Mouse (Mus musculus): ENCODE measurements at regions not wholly inside any gene's neighbourhood (a gene's known extent, or its start where the extent isn't known, plus 50 kb on each side); places are given as distances from the start of the nearest gene placed in this dataset.

- TF ChIP-seq ZNF384 (IDR thresholded peaks at IDR 0.05; ENCODE audit: low read depth, low read length) (no peak), RCOR1 (IDR thresholded peaks at IDR 0.05; ENCODE audit: low read depth, low read length) (no peak), USF1 (IDR thresholded peaks at IDR 0.05; ENCODE audit: low read depth, low read length) (no peak), BHLHE40 (IDR thresholded peaks at IDR 0.05; ENCODE audit: borderline replicate concordance, low read depth, low read length) (no peak), CTCF (IDR thresholded peaks at IDR 0.05 in 2 of 3, conservative IDR thresholded peaks at IDR 0.05 in 1 of 3; ENCODE audit: control insufficient read depth in 1 of 3, insufficient read depth in 1 of 3, low read depth in 2 of 3, low read length in 3 of 3, poor library complexity in 1 of 3, severe bottlenecking in 1 of 3) (no peak)
Measured at GRCm38 (mm10) chr1:64317032-64317636, 195.1 kb upstream of the Klf7 start.
